Mouse (Mus musculus): ENCODE results near the gene Dohh. TPM values are rescaled to one million over a fixed set of nuclear protein-coding genes. Genes with fewer than 3 reads are reported as not detected.

The Dohh gene
- 50.0 TPM for polyA plus RNA-seq (2017; shearing (Covaris generic))

DNA sequence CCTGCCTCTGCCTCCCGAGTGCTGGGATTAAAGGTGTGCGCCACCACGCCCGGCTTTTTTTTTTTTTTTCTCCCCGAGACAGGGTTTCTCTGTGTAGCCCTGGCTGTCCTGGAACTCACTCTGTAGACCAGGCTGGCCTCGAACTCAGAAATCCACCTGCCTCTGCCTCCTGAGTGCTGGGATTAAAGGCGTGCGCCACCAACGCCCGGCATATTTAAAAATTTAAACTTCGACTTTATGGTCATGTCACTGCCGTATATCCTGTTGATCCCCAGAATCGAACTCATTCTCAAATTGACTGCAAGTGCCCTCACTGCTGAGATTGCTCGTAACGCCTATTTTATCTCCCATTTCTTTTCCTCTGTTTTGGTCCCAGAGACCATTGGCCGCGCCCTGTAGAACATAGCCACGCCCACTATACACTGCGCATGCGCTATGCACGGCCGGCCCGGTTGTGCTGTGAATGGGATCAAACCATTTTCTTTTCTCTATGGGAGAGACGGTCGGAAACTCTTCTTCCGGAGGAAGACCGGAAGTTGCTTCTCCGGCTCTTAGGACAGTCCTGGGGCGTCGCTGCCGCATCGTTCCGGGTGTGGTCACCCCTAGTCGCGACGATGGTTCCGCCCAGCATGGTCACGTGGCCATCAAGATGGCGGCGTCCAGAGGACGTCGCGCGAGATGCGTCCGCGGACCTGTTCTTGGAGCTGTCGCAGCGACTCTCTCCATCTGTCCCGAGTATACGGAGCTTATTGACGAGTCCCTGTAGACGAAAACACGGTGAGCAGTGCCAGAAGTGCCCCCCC, at the start of gene Dohh, which contains the start of gene Gm48551:
Gene Dohh, plus strand, starts transcription at position 627 of the 803 bp plus-strand sequence.
Gene Gm48551, plus strand, starts transcription at position 665 of the 803 bp plus-strand sequence.

DNA sequence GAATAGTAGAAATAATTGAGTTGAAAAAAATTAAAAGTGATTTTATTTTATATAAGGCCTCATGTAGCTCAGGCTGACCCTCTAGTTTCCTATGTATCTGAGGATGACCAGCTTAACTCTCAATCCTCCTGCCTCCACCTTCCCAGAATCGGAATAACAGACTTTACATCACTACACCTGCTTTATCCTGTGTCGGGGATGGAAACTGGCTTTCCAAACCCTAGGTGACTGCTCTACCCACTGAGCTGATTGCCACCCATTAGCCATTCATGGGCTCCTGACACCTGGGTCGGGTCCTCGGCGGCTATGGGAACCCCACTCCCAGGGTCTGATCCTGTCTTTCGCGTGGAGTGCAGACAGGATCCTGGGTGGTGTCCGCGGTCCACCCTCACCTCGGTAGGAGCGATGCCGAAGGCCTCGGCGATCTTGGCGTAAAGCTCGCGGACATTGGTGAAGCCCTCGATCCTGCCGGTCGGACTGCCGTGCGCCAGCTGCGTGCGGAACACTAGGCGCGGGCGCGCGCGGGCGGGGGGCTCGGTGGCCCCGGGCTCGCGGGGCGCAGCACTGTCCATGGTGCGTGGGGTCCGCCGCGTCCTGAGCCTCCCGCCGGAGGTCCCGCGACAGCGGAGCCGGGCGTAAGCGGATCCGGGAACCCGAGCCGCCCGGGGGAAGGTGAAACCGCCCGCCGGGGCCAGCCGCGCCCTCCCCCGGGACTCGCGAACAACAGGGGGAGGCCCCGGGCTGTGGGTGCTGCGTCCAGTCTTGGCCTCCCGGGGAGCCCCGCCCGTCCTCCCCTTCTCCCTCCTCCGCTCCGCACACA, 41.3 kb upstream of the Dohh start, which contains the start of gene Gipc3:
Gene Gipc3, minus strand, starts transcription at position 581 of the 820 bp plus-strand sequence.

DNA sequence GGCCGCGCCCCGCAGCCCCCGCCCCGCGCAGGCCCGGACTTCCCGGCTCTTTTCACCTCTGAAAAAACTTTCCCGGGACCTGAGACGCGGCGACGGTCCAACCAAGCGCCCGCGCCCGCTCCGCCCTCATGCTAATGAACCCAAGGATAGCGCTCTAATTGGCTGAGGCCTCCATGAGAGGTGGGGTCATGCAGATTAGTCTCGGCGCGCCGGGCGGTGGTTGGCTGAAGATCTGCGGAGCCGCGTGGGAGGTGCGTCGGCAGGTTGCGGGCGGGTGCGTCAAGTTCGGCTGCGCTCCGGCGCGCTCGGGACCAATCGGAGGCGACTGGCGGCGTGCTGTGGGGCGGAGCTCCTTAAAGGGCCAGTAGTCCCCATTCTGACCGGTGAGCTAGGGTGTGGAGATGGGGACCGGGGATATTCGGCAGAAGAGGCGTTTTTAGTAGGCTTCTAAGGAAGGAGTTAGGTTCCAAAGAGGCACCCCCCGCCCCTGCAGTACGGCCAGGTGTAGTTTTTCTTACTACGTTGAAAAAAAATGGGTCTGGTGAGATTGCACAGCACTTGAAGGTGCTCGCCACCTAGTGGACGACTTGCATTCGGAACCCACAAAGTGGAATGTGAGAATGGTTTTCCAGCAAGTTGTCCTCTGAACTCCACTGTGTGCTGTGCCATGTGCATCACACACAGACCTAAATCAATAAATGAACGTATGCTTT, 33.7 kb upstream of the Dohh start, which contains the start of gene Hmg20b:
Gene Hmg20b, minus strand, starts transcription at position 130 of the 713 bp plus-strand sequence.

DNA sequence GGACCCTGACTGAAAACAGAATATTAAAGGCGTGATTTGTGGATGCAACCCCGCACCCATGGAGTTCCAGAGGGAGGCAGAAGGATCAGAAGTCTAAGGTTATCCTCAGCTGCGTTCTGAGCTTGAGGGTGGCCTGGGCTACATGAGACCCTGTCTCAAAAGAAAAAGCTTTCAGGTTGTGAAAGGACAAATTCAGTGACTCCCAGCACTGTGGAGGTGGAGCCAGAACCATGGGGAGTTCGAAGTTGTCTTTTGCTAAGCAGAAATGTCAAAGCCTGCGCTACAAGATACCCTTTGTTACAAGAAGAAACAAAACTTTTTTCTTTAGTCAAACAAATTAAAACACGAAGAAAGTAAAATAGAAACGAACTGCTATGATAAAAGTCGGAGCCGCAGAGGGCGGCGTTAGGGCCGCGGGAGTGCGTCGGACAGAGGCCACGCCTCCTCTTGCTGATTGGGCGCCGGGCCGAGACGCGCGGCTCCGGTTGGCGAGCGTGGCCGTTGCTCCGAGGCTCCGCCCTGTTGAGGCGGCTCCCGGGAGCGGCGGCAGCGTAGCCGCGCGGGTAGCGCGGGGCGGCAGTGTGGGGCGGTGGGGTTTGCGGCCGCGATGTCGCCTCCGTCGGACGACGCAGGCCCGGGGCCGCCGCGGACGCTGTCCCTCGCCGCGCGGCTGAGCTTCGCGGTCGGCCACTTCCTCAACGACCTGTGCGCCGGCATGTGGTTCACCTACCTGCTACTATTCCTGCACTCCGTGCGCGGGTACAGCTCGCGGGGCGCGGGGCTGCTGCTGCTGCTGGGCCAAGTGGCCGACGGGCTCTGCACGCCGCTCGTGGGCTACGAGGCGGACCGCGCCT, 27.0 kb upstream of the Dohh start, which contains the start of gene Mfsd12:
Gene Mfsd12, plus strand, starts transcription at position 501 of the 854 bp plus-strand sequence.

DNA sequence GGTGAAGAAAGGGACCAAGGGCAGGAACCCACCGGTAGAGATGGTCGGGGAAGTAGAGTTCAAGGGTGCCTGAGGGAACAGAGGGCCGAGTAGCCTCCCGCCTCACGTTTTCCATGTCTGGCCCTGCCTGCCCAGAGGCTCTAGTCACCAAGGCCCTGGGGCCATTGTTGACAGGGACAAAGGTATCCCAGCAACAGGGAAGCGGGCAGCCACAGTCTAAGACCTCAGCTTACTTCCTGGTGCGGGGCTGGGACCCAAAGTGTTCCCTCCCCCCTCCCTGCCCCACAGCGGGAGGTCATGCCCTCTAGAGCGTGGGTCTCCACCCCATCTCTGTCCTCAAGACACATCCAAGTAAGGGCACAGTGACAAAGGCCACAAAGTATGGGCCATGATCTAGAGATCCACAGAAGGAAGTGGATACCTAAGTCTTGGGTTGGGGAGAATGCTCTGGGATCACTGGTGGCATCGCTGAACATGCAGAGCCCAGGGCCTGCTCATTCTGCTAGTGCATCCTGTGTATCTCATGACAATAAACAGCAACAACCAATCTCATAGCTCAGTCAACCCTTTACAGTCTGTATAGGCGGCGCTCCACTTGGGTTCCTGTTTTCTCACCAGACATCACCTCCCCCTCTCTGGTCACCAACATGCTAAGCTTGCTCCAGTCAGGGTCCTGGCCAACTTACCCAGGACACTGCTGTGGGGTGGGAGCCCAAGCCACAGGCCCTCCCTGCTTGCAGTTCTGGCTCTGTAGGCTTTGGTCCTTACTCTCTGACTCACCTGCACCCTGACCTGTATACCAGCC, 18.4 kb upstream of the Dohh start, which contains the start of gene 4930404N11Rik:
Gene 4930404N11Rik, minus strand, starts transcription at position 145 of the 805 bp plus-strand sequence.

DNA sequence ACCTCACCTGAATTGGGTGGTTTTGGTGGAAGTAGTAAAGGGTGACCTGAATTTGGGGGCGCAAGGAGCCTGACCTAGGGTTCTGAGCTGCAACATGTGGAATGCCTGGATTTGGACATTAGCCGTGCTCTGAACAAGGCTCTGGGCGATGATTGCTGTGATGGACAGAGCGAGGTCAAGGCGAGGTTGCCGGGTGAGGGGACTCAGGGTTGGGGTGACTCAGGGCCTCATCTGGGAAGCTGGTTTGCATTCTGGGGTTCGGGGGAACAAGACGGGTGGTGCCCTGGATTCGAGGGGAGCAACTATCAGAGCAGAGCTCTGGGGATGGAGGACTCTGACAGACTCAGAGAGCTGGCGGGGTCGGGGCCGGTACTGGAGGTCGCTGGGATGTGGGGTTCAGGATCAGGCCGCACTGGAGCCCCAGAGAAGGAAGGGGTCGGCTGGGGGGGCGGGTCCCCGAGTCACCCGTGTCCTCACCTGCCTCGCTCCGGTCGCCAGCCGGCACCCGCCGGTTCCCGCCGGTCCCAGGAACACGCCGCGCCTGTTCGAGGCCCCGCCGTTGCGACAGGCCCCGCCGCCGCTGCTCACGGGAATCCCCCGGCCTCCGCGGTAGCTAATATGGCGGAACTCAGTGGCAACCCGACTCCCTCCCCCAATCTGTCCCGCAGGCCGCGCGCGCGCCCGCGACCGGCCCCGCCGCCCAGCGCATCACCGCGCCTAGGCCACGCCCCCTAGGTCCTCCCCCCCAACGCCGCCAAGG, 6.3 kb upstream of the Dohh start, which contains the start of gene Fzr1:
Gene Fzr1, minus strand, starts transcription at position 724 of the 760 bp plus-strand sequence.

DNA sequence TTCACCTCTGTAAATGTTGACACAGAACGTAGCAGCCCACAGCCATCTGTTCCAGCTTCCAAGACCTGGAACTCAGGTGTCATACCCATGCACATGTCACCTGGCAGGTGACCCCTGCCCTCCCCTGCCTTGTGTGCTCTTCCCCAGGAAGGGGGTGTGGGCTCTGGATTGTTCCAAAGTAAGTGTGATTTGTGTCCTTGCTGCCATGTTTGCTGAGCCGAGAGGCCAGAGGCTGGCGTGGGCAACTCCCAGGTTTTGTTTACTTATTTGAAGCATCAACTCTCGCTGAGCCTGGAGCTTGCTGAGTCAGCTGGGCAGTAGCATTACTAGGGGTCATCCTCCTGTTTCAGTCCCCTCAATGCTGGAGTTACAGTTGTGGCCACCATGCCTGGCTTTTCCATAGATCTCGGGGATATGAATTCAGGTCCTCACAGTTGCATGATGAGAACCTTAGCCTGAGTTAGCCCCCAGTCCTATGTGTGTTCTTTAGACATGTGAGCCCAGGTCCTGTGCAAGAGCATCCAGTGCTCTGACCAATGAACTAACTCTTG, 4.4 kb downstream of the Dohh start, which contains the start of gene Gm48552:
Gene Gm48552, plus strand, starts transcription at position 501 of the 551 bp plus-strand sequence.

DNA sequence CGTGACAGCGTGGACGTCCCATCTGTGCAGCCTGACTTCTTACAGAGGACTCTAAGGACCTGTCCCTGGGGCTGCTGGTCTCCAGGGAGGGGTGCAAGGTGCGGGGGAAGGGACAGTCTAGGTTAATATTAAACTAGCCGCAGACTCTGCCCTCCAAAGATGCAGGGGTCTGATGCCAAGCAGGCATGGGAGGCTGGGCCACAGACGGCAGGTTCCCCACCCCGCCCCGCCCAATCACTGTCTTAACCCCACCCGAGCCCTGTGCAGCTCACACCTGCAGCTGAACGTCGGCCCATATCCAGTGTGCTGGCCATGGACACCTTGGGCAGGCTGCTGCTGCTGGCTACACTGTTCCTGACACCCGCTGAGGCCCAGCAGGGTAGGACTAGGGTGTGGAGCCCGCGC, 8.6 kb downstream of the Dohh start, which contains the start of gene Smim24:
Gene Smim24, plus strand, starts transcription at position 271 of the 405 bp plus-strand sequence.

Other genes starting within 250 kb of the Dohh start
- 68.2 TPM for gene Zbtb7a, start 249.2 kb upstream of the Dohh start, polyA plus RNA-seq (2017; shearing (Covaris generic))
- 41.3 TPM for gene Pias4, start 216.5 kb upstream of the Dohh start, polyA plus RNA-seq (2017; shearing (Covaris generic))
- 1,105 TPM for gene Eef2, start 207.8 kb upstream of the Dohh start, polyA plus RNA-seq (2017; shearing (Covaris generic))
- 83.9 TPM for gene Dapk3, start 201.4 kb upstream of the Dohh start, polyA plus RNA-seq (2017; shearing (Covaris generic))
- 0.39 TPM for gene 4930442H23Rik, start 200.6 kb upstream of the Dohh start, polyA plus RNA-seq (2017; shearing (Covaris generic))
- not detected for gene Nmrk2, start 182.4 kb upstream of the Dohh start, polyA plus RNA-seq (2017; shearing (Covaris generic))
- gene Atcay, start 153.6 kb upstream of the Dohh start, polyA plus RNA-seq (2017; shearing (Covaris generic)), result 0.21 TPM
- gene Zfr2, start 151.3 kb upstream of the Dohh start, polyA plus RNA-seq (2017; shearing (Covaris generic)), result 4.1 TPM
- gene Matk, start 131.5 kb upstream of the Dohh start, polyA plus RNA-seq (2017; shearing (Covaris generic)), result 35.8 TPM
- 119 TPM for gene Mrpl54, start 117.5 kb upstream of the Dohh start, polyA plus RNA-seq (2017; shearing (Covaris generic))
- gene Apba3, start 117.5 kb upstream of the Dohh start, polyA plus RNA-seq (2017; shearing (Covaris generic)), result 42.8 TPM
- 11.2 TPM for gene Tjp3, start 92.8 kb upstream of the Dohh start, polyA plus RNA-seq (2017; shearing (Covaris generic))
- gene Pip5k1c, start 91.5 kb upstream of the Dohh start, polyA plus RNA-seq (2017; shearing (Covaris generic)), result 105 TPM
- gene Cactin, start 63.3 kb upstream of the Dohh start, polyA plus RNA-seq (2017; shearing (Covaris generic)), result 70.7 TPM
- gene Tbxa2r, start 55.7 kb upstream of the Dohh start, polyA plus RNA-seq (2017; shearing (Covaris generic)), result 43.5 TPM
- gene Gipc3, start 41.2 kb upstream of the Dohh start, polyA plus RNA-seq (2017; shearing (Covaris generic)), result not detected
- 26.7 TPM for gene Hmg20b, start 33.9 kb upstream of the Dohh start, polyA plus RNA-seq (2017; shearing (Covaris generic))
- gene Mfsd12, start 26.9 kb upstream of the Dohh start, polyA plus RNA-seq (2017; shearing (Covaris generic)), result 4.4 TPM
- 0.62 TPM for gene 4930404N11Rik, start 18.6 kb upstream of the Dohh start, polyA plus RNA-seq (2017; shearing (Covaris generic))
- gene Fzr1, start 5.9 kb upstream of the Dohh start, polyA plus RNA-seq (2017; shearing (Covaris generic)), result 40.3 TPM
- 2.8 TPM for gene Gm48551, start within 50 bp of the Dohh start, polyA plus RNA-seq (2017; shearing (Covaris generic))
- 0.90 TPM for gene Gm48552, start 4.6 kb downstream of the Dohh start, polyA plus RNA-seq (2017; shearing (Covaris generic))
- gene Smim24, start 8.6 kb downstream of the Dohh start, polyA plus RNA-seq (2017; shearing (Covaris generic)), result 1.7 TPM
- 16.5 TPM for gene Nfic, start 71.2 kb downstream of the Dohh start, polyA plus RNA-seq (2017; shearing (Covaris generic))
- gene Celf5, start 98.3 kb downstream of the Dohh start, polyA plus RNA-seq (2017; shearing (Covaris generic)), result not detected
- 154 TPM for gene Ncln, start 112.0 kb downstream of the Dohh start, polyA plus RNA-seq (2017; shearing (Covaris generic))
- 94.7 TPM for gene S1pr4, start 115.7 kb downstream of the Dohh start, polyA plus RNA-seq (2017; shearing (Covaris generic))
- 3.3 TPM for gene Gna15, start 139.8 kb downstream of the Dohh start, polyA plus RNA-seq (2017; shearing (Covaris generic))
- 9.7 TPM for gene Gna11, start 160.8 kb downstream of the Dohh start, polyA plus RNA-seq (2017; shearing (Covaris generic))
- gene Aes, start 175.1 kb downstream of the Dohh start, polyA plus RNA-seq (2017; shearing (Covaris generic)), result 989 TPM
- gene Tle2, start 190.1 kb downstream of the Dohh start, polyA plus RNA-seq (2017; shearing (Covaris generic)), result 0.93 TPM
- 2.5 TPM for gene Tle6, start 216.6 kb downstream of the Dohh start, polyA plus RNA-seq (2017; shearing (Covaris generic))
- 1.6 TPM for gene BC025920, start 221.8 kb downstream of the Dohh start, polyA plus RNA-seq (2017; shearing (Covaris generic))
- 10.4 TPM for gene Sirt6, start 243.4 kb downstream of the Dohh start, polyA plus RNA-seq (2017; shearing (Covaris generic))
- gene Ankrd24, start 244.1 kb downstream of the Dohh start, polyA plus RNA-seq (2017; shearing (Covaris generic)), result 2.6 TPM